Mouse (Mus musculus): ENCODE results near the gene Stat5b. TPM values are rescaled to one million over a fixed set of nuclear protein-coding genes. Genes with fewer than 3 reads are reported as not detected.
A peak's percentile ranks its signal among the peaks of the same experiment; 100 is the strongest.

The Stat5b gene
- total and polyA plus RNA-seq, 3 experiments = 29.3 to 37.0 (median 32.3) TPM

DNA sequence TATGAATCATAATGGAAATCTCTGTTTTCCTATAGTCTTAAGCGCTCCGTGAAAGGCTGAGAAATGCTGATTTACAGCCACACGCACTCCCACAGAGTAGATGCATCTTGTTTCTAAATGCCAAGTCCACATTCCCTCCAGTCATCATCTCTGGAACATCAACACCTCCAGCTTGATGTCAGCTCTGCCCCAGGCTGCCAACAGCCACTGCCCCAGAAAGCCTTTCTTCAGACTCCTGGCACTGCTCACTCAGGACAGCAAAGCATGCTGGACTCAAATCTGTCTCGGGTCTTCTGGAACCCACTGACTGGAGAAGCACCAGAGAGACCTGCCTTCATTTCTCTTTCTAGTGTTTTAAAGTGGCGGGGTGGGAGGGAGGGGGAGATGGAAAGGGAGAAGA is 41.9 kb upstream of the Stat5b start:
- DNase-seq (ENCODE audit: low read depth, low spot score) = peak; percentile 45
- H3K9ac ChIP-seq (ENCODE audit: control insufficient read depth, low read depth, low read length, poor library complexity, severe bottlenecking) = peak overlapping the region; percentile 63
- H3K79me2 ChIP-seq (ENCODE audit: control insufficient read depth, insufficient read depth, low read length, poor library complexity) = no peaks in the 10 kb centered on the region
- no peaks in the 10 kb centered on the region for H3K27me3 ChIP-seq (ENCODE audit: control insufficient read depth in 1 of 2, insufficient read depth in 2 of 2, low read length in 2 of 2)
- H3K27ac ChIP-seq (ENCODE audit: control insufficient read depth, low read depth, low read length) = peak overlapping the region; percentile 97
- no peaks in the 10 kb centered on the region for H3K9me3 ChIP-seq (replicated peaks; ENCODE audit: insufficient read depth, low read length)
- H3K36me3 ChIP-seq (ENCODE audit: control insufficient read depth in 1 of 2, insufficient read depth in 2 of 2, low read length in 2 of 2) = peaks cover 0 to 62% of the 10 kb centered on the region in 2 experiments; a peak in 3 of 4 replicates
- TF ChIP-seq CHD1 (IDR thresholded peaks at IDR 0.05; ENCODE audit: low read depth, low read length) (0 out of 2 replicates have a peak, but pooled peaks have one; percentile 14), ZC3H11A (IDR thresholded peaks at IDR 0.05; ENCODE audit: low read depth, low read length) (no peak)
- H3K4me3 ChIP-seq (ENCODE audit: control insufficient read depth in 1 of 2, insufficient read depth in 1 of 2, low read depth in 2 of 2, low read length in 2 of 2) = peak overlapping the region in 1 of 2 experiments; percentile 7; a peak in 1 of 4 replicates
- peaks cover 42 to 63% of the 10 kb centered on the region in 2 experiments for H3K4me1 ChIP-seq (ENCODE audit: control insufficient read depth in 1 of 2, insufficient read depth in 2 of 2, low read length in 2 of 2)

GRCm38 (mm10) chr11:100891256-100892123 is 41.0 kb upstream of the Stat5b start:
- H3K36me3 ChIP-seq (ENCODE audit: control insufficient read depth in 1 of 2, insufficient read depth in 2 of 2, low read length in 2 of 2) = peaks cover 0 to 66% of the 10 kb centered on the region in 2 experiments; a peak in 3 of 4 replicates
- no peak; the same call in 1 of the 2 replicates for TF ChIP-seq JUND (IDR thresholded peaks at IDR 0.05; ENCODE audit: low read depth, low read length)
- TF ChIP-seq CHD1 (IDR thresholded peaks at IDR 0.05; ENCODE audit: low read depth, low read length) = no peak
- no peak for TF ChIP-seq USF2 (IDR thresholded peaks at IDR 0.05; ENCODE audit: borderline replicate concordance in 1 of 2, insufficient read depth in 1 of 2, low read depth in 1 of 2, low read length in 2 of 2)
- no peak for TF ChIP-seq USF1 (IDR thresholded peaks at IDR 0.05; ENCODE audit: low read depth, low read length)
- 0 out of 2 replicates have a peak, but pooled peaks have one; percentile 10 for TF ChIP-seq UBTF (IDR thresholded peaks at IDR 0.05; ENCODE audit: borderline replicate concordance, insufficient read depth, low read depth, low read length)
- TF ChIP-seq MAX (IDR thresholded peaks at IDR 0.05; ENCODE audit: low read length) = peak; percentile 58; the same call in 1 of the 2 replicates
- TF ChIP-seq E2F4 (IDR thresholded peaks at IDR 0.05; ENCODE audit: borderline replicate concordance, low read depth, low read length) = no peak
- TF ChIP-seq MEF2A (IDR thresholded peaks at IDR 0.05; ENCODE audit: extremely low read depth, insufficient replicate concordance, low read depth, low read length, poor library complexity, severe bottlenecking) = no peak
- peak in 2 of 3 experiments; percentile 31 to 45; a peak in 4 of 6 replicates for TF ChIP-seq CTCF (IDR thresholded peaks at IDR 0.05 in 2 of 3, conservative IDR thresholded peaks at IDR 0.05 in 1 of 3; ENCODE audit: control insufficient read depth in 1 of 3, insufficient read depth in 1 of 3, low read depth in 2 of 3, low read length in 3 of 3, poor library complexity in 1 of 3, severe bottlenecking in 1 of 3)
- no peak; the same call in 1 of the 2 replicates for TF ChIP-seq POLR2AphosphoS2 (IDR thresholded peaks at IDR 0.05; ENCODE audit: low read length)
- no peak for TF ChIP-seq GABPA (IDR thresholded peaks at IDR 0.05; ENCODE audit: low read depth, low read length)
- TF ChIP-seq HCFC1 (IDR thresholded peaks at IDR 0.05; ENCODE audit: low read depth, low read length) = 0 out of 2 replicates have a peak, but pooled peaks have one; percentile 25
- peak; percentile 99 for TF ChIP-seq TAL1 (IDR thresholded peaks at IDR 0.05; ENCODE audit: low read length)
- no peak; the same call in 1 of the 2 replicates for TF ChIP-seq BHLHE40 (IDR thresholded peaks at IDR 0.05; ENCODE audit: borderline replicate concordance, low read depth, low read length)
- no peak; the same call in 1 of the 2 replicates for TF ChIP-seq RAD21 (IDR thresholded peaks at IDR 0.05; ENCODE audit: low read depth, low read length)
- TF ChIP-seq TCF12 (IDR thresholded peaks at IDR 0.05; ENCODE audit: low read depth, low read length) = peak; percentile 100
- TF ChIP-seq NELFE (IDR thresholded peaks at IDR 0.05; ENCODE audit: low read depth, low read length) = peak; percentile 74
- TF ChIP-seq CHD2 (IDR thresholded peaks at IDR 0.05; ENCODE audit: low read length) = no peak
- peak; percentile 47 to 80; a peak in 3 of 4 replicates for TF ChIP-seq POLR2A (IDR thresholded peaks at IDR 0.05; ENCODE audit: control insufficient read depth in 1 of 2, insufficient read depth in 1 of 2, low read depth in 1 of 2, low read length in 2 of 2, poor library complexity in 1 of 2)
- TF ChIP-seq MXI1 (IDR thresholded peaks at IDR 0.05; ENCODE audit: low read depth, low read length) = peak; percentile 71; the same call in 1 of the 2 replicates
- no peak; the same call in none of the 2 replicates for TF ChIP-seq SMC3 (IDR thresholded peaks at IDR 0.05; ENCODE audit: low read depth, low read length)
- TF ChIP-seq GATA1 (IDR thresholded peaks at IDR 0.05; ENCODE audit: low read depth, low read length) = peak; percentile 100
- 0 out of 2 replicates have a peak, but pooled peaks have one; percentile 25 for TF ChIP-seq KAT2A (conservative IDR thresholded peaks at IDR 0.05; ENCODE audit: low read depth, low read length)
- TF ChIP-seq ZC3H11A (IDR thresholded peaks at IDR 0.05; ENCODE audit: low read depth, low read length) = no peak
- TF ChIP-seq MYB (IDR thresholded peaks at IDR 0.05; ENCODE audit: low read depth, low read length) = peak; percentile 99
- TF ChIP-seq NRF1 (IDR thresholded peaks at IDR 0.05; ENCODE audit: insufficient read depth, low read depth, low read length, poor library complexity, severe bottlenecking) = no peak
- TF ChIP-seq SIN3A (IDR thresholded peaks at IDR 0.05; ENCODE audit: low read length) = peak; percentile 94
- TF ChIP-seq ETS1 (IDR thresholded peaks at IDR 0.05; ENCODE audit: low read depth, low read length) = peak; percentile 95

More at GRCm38 (mm10) chr11:100891256-100892123, 41.0 kb upstream of the Stat5b start:
- Histone ChIP-seq H3K27ac (ENCODE audit: control insufficient read depth, low read depth, low read length) (peak overlapping the region; percentile 97), H3K27me3 (ENCODE audit: control insufficient read depth in 1 of 2, insufficient read depth in 2 of 2, low read length in 2 of 2) (no peaks in the 10 kb centered on the region), H3K79me2 (ENCODE audit: control insufficient read depth, insufficient read depth, low read length, poor library complexity) (no peaks in the 10 kb centered on the region), H3K9ac (ENCODE audit: control insufficient read depth, low read depth, low read length, poor library complexity, severe bottlenecking) (peak overlapping the region; percentile 63), H3K4me3 (ENCODE audit: control insufficient read depth in 1 of 2, insufficient read depth in 1 of 2, low read depth in 2 of 2, low read length in 2 of 2) (peak overlapping the region; percentile 17 to 20; a peak in 3 of 4 replicates), H3K9me3 (replicated peaks; ENCODE audit: insufficient read depth, low read length) (no peaks in the 10 kb centered on the region), H3K4me1 (ENCODE audit: control insufficient read depth in 1 of 2, insufficient read depth in 2 of 2, low read length in 2 of 2) (peaks cover 47 to 67% of the 10 kb centered on the region in 2 experiments)
- peak; percentile 96 for DNase-seq (ENCODE audit: low read depth, low spot score)

All from MEL (cell line).